Mouse (Mus musculus) bone marrow macrophage, adult 2 months (primary cell): Measurements from ENCODE around the gene Rps6ka5. TPM values are rescaled to one million over a fixed set of nuclear protein-coding genes. Genes with fewer than 3 reads are reported as not detected.

Source experiments
- H3K27ac ChIP-seq: 2 replicates; pipeline ENCODE4 v1.5.1; 2012; ENCODE audit warnings: low read depth, low read length; ENCODE audit not compliant: insufficient read depth
- H3K4me1 ChIP-seq: 2 replicates; pipeline ENCODE4 v1.6.1; 2012; ENCODE audit warnings: low read length; ENCODE audit not compliant: control insufficient read depth, insufficient read depth
- H3K4me3 ChIP-seq: 2 replicates; pipeline ENCODE4 v1.5.1; 2012; ENCODE audit warnings: mild to moderate bottlenecking, low read length, moderate library complexity; ENCODE audit not compliant: insufficient read depth
- CTCF ChIP-seq: IDR thresholded peaks from 2 replicates; pipeline ENCODE4 v1.5.1; 2012; ENCODE audit warnings: low read depth, mild to moderate bottlenecking, low read length, moderate library complexity
- POLR2A ChIP-seq: IDR thresholded peaks from 2 replicates; pipeline ENCODE4 v1.6.1; 2012; ENCODE audit warnings: mild to moderate bottlenecking, low read depth, low read length, borderline replicate concordance
- polyA plus RNA-seq: library from polyadenylated mRNA; stranded (reverse); fragments of >200 nt; gene quantifications from 2 replicates; pipeline ENCODE4 v1.2.4, GENCODE M21; 2012; ENCODE audit not compliant: missing spikeins, insufficient read depth, insufficient read length

Gene Rps6ka5
- polyA plus RNA-seq, 1 experiment: 15.0 TPM

DNA sequence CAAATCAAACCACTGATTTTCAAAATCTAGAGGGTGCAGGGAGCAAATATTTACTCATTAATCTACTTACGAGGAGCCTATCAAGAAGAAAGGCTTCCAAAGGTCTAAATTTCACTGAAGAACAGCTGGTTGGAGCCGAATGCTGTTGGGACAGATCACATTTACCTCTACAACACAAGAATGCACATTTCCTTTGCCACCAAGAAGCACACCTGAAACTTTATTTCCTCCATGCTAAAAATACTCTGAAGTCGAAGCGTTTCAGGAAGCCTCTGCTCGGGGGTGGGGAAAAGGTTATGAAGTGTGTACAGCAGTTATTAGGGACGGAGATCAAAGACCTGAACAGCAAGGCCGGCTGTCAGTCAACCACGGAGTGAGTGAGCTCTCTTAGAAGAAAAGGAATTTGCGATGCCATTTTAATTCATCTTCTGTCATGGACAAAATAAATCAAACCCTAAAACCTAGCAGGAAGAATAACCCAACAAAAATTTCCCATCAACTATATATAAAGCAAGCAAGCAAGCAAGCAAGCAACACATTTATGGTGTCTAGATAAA, 187.5 kb downstream of the Rps6ka5 start:
- Histone ChIP-seq H3K27ac (no peak overlapping the region), H3K4me3 (no peak overlapping the region), H3K4me1 (peaks cover 44% of the 10 kb centered on the region)
- TF ChIP-seq CTCF (no peak), POLR2A (no peak)

DNA sequence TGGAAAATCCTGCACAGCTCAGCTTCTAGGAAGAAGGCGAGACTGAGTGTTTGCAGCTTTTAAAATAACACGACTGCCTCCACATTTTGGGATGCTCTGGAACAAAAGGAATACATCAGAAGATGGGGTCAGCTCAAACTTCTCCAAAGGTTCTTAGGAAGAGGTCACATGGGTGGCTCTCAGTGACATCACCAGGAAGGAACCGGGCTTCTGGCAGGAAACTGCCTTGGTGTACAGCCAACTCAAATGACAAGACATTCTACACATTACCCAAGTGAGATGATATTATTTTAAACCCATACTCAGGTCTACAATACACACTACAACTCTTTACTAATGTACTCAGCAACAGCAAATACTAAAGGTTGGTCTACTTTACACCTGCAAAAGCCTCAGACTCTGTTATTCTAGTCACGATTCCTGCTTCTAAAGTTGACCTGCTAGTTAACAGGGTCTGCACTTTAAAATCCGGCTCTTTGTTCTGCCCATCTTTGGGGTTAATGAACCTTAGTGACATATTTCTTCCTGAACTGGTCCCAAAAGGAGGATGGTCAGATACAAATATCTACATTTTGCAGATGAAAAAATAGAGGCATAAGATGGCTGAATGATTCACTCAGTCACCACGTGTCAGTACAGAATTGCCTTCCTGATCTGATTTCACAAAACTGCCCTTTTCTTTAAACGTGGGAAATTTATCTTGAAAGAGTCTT, 188.2 kb downstream of the Rps6ka5 start:
- peak overlapping the region; percentile 52 for H3K27ac ChIP-seq
- H3K4me1 ChIP-seq: peaks cover 45% of the 10 kb centered on the region
- no peak overlapping the region for H3K4me3 ChIP-seq
- TF ChIP-seq CTCF (no peak), POLR2A (no peak)

GRCm38 (mm10) chr12:100537091-100537490, 189.7 kb downstream of the Rps6ka5 start:
- H3K4me1 ChIP-seq: peaks cover 45% of the 10 kb centered on the region
- no peak for TF ChIP-seq POLR2A
- no peak for TF ChIP-seq CTCF
- H3K4me3 ChIP-seq: no peak overlapping the region
- H3K27ac ChIP-seq: no peak overlapping the region

DNA sequence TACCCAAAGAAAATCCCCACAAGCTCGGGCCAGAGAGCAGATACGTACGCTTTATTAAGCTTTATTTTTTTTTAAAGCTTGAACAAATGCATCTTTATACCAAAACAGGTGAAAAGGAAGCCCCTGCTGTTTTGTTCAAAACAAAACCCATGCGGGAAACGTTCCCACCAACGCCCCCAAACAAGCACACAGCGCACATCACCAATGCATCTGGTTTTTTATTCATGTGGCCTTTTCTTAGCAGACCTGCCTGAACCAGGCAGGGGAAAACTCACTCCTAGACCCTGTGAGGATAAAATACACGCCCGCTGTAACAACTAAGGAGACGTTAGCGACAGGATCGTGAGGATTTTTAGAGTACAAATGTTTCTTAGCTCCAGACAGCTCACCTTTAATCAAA, 191.8 kb downstream of the Rps6ka5 start:
- H3K27ac ChIP-seq: no peak overlapping the region
- peaks cover 53% of the 10 kb centered on the region for H3K4me1 ChIP-seq
- no peak for TF ChIP-seq CTCF
- TF ChIP-seq POLR2A: no peak

GRCm38 (mm10) chr12:100534028-100534427, 192.8 kb downstream of the Rps6ka5 start:
- H3K4me3 ChIP-seq: no peak overlapping the region
- peaks cover 55% of the 10 kb centered on the region for H3K4me1 ChIP-seq
- H3K27ac ChIP-seq: peak overlapping the region; percentile 39
- no peak for TF ChIP-seq CTCF

More for the DNA sequence above, 191.8 kb downstream of the Rps6ka5 start:
- H3K4me3 ChIP-seq: no peak overlapping the region

GRCm38 (mm10) chr12:100533209-100533608, 193.6 kb downstream of the Rps6ka5 start:
- TF ChIP-seq CTCF (no peak), POLR2A (no peak)
- Histone ChIP-seq H3K4me1 (peaks cover 53% of the 10 kb centered on the region), H3K4me3 (no peak overlapping the region), H3K27ac (no peak overlapping the region)

DNA sequence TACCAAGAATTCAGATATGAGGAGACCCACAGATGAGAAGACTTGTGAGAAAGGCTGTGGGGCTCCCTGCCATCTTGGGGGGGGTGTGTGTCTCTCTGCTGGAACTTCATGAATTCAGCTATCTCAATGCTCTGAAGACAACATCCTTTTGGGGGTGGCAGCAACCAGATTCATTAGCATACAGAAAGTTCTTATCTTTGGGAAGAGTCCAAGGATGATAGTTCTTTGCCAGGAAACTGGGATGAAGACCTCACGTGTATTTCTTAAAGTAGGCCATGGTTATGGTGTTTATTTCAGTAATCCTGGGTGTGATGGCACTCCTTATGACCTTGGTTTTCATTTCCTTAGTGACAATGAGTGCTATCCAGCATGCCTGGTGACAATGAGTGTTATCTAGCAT, 195.0 kb downstream of the Rps6ka5 start:
- peaks cover 57% of the 10 kb centered on the region for H3K4me1 ChIP-seq
- TF ChIP-seq POLR2A: no peak
- H3K27ac ChIP-seq: no peak overlapping the region
- H3K4me3 ChIP-seq: no peak overlapping the region

DNA sequence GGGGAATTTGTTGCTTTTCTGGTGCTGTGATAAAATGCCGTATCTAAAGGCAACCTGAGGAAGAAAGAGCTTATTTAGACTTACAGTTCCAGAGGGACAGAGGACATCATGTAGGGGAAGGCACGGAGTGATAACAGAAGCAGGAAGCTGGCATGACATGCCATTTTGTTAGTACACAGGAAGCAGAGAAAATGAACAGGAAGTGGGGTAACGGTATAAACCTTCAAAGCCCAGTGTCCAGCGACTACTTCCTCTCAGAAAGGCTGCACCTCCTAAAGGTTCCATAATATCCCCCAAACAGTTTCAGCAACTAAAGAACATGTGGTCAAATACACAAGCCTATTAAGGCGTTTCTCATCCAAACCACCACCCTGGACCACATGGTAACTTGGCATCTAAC, 195.9 kb downstream of the Rps6ka5 start:
- Histone ChIP-seq H3K27ac (peak overlapping the region; percentile 28), H3K4me1 (peaks cover 64% of the 10 kb centered on the region), H3K4me3 (no peak overlapping the region)
- TF ChIP-seq POLR2A: no peak
- TF ChIP-seq CTCF: no peak

- no peak for TF ChIP-seq POLR2A
- TF ChIP-seq CTCF: no peak
- H3K4me1 ChIP-seq: peaks cover 73% of the 10 kb centered on the region
- no peak overlapping the region for H3K4me3 ChIP-seq
- H3K27ac ChIP-seq: peak overlapping the region; percentile 33
Measured at GRCm38 (mm10) chr12:100529651-100530050, 197.1 kb downstream of the Rps6ka5 start.

GRCm38 (mm10) chr12:100529172-100529571, 197.6 kb downstream of the Rps6ka5 start:
- TF ChIP-seq CTCF: no peak
- TF ChIP-seq POLR2A: no peak
- peaks cover 70% of the 10 kb centered on the region for H3K4me1 ChIP-seq
- H3K27ac ChIP-seq: peak overlapping the region; percentile 89
- H3K4me3 ChIP-seq: peak overlapping the region; percentile 8; the same call in 1 of the 2 replicates

- Histone ChIP-seq H3K4me3 (peak overlapping the region; percentile 12), H3K4me1 (peaks cover 66% of the 10 kb centered on the region), H3K27ac (peak overlapping the region; percentile 89)
- TF ChIP-seq POLR2A (no peak), CTCF (no peak)
Measured at GRCm38 (mm10) chr12:100528246-100528645, 198.5 kb downstream of the Rps6ka5 start.
